In genomic region chr14:122190527-122190926, GRCm38 (mm10) we compare ENCODE assay signal across 18 mouse cellular contexts. TPM values are rescaled to one million over a fixed set of nuclear protein-coding genes. Genes with fewer than 3 reads are reported as not detected.
DNase-seq lines count a peak whose midpoint lies in the region; ATAC-seq and TF ChIP-seq lines count a peak whose summit lies in the region.
"Had no signal": no experiment of that assay in that cellular context is flagged by ENCODE, and none has a peak within 500 bp of the region (broad histone marks: within the 10 kb centered on the region; RNA-seq: fewer than 3 reads in every experiment).

No protein-coding gene starts in this region.

- H3K9me3 ChIP-seq in forebrain, embryonic 14.5 days (replicated peaks; ENCODE audit: control insufficient read depth, low read length): no peaks in the 10 kb centered on the region; the same call in 1 of the 2 replicates
- no peaks in the 10 kb centered on the region for H3K9me3 ChIP-seq in forebrain, embryonic 10.5 days
- H3K9me3 ChIP-seq in midbrain, embryonic 15.5 days: no peaks in the 10 kb centered on the region
- H3K9me3 ChIP-seq in midbrain, embryonic 10.5 days (replicated peaks): no peaks in the 10 kb centered on the region
- no peaks in the 10 kb centered on the region for H3K9me3 ChIP-seq in midbrain, embryonic 16.5 days (replicated peaks; ENCODE audit: control insufficient read depth, low read length, poor library complexity, severe bottlenecking)
- H3K9me3 ChIP-seq: embryonic facial prominence, embryonic 12.5 days; heart, embryonic 15.5 days; hindbrain, embryonic 15.5 days; intestine, embryonic 15.5 days; liver, embryonic 13.5 days had no signal

- TF ChIP-seq POLR2A in kidney, adult 2 months (IDR thresholded peaks at IDR 0.05; ENCODE audit: low read depth, low read length): no peak

- no peak for TF ChIP-seq CTCF in kidney, adult 2 months (conservative IDR thresholded peaks at IDR 0.05; ENCODE audit: insufficient read depth, insufficient read length, low read depth, low read length)

- H3K4me2 ChIP-seq in forebrain, embryonic 14.5 days (ENCODE audit: low read length): no peak overlapping the region
- no peak overlapping the region for H3K4me2 ChIP-seq in midbrain, embryonic 15.5 days
- H3K4me2 ChIP-seq in midbrain, embryonic 16.5 days (ENCODE audit: low read length): no peak overlapping the region
- H3K4me2 ChIP-seq: embryonic facial prominence, embryonic 12.5 days; heart, embryonic 15.5 days; hindbrain, embryonic 15.5 days; intestine, embryonic 15.5 days; limb, embryonic 13.5 days; liver, embryonic 13.5 days had no signal

- H3K27me3 ChIP-seq in forebrain, embryonic 14.5 days (replicated peaks; ENCODE audit: control insufficient read depth, insufficient read depth, low read length): no peaks in the 10 kb centered on the region
- no peaks in the 10 kb centered on the region for H3K27me3 ChIP-seq in forebrain, embryonic 10.5 days (ENCODE audit: poor library complexity, severe bottlenecking)
- H3K27me3 ChIP-seq in kidney, adult 2 months (replicated peaks; ENCODE audit: control insufficient read depth, insufficient read depth, low read length): no peaks in the 10 kb centered on the region
- H3K27me3 ChIP-seq in midbrain, embryonic 15.5 days (replicated peaks): no peaks in the 10 kb centered on the region
- H3K27me3 ChIP-seq in midbrain, embryonic 10.5 days (ENCODE audit: low read depth, poor library complexity, severe bottlenecking): no peaks in the 10 kb centered on the region
- no peaks in the 10 kb centered on the region for H3K27me3 ChIP-seq in midbrain, embryonic 16.5 days (ENCODE audit: control insufficient read depth, insufficient read depth, low read depth, low read length)
- H3K27me3 ChIP-seq: embryonic facial prominence, embryonic 12.5 days; heart, embryonic 15.5 days; hindbrain, embryonic 15.5 days; intestine, embryonic 15.5 days; liver, embryonic 13.5 days had no signal

- no peak overlapping the region for H3K27ac ChIP-seq in forebrain, embryonic 14.5 days (ENCODE audit: low read depth, low read length)
- no peak overlapping the region for H3K27ac ChIP-seq in forebrain, embryonic 10.5 days
- H3K27ac ChIP-seq in kidney, adult 2 months (ENCODE audit: insufficient read depth, low read depth, low read length): no peak overlapping the region
- H3K27ac ChIP-seq in midbrain, embryonic 15.5 days: no peak overlapping the region
- H3K27ac ChIP-seq in midbrain, embryonic 10.5 days (replicated peaks): no peak overlapping the region
- no peak overlapping the region for H3K27ac ChIP-seq in midbrain, embryonic 16.5 days (ENCODE audit: low read length)
- H3K27ac ChIP-seq: embryonic facial prominence, embryonic 12.5 days; heart, embryonic 15.5 days; hindbrain, embryonic 15.5 days; intestine, embryonic 15.5 days; left cerebral cortex, adult 2 months; limb, embryonic 13.5 days; liver, embryonic 13.5 days; macrophage; stomach, postnatal 0 days had no signal

- H3K9ac ChIP-seq in forebrain, embryonic 14.5 days (ENCODE audit: low read length): no peak overlapping the region
- no peak overlapping the region for H3K9ac ChIP-seq in midbrain, embryonic 15.5 days
- no peak overlapping the region for H3K9ac ChIP-seq in midbrain, embryonic 16.5 days (ENCODE audit: low read depth, low read length)
- H3K9ac ChIP-seq: embryonic facial prominence, embryonic 12.5 days; heart, embryonic 15.5 days; hindbrain, embryonic 15.5 days; intestine, embryonic 15.5 days; limb, embryonic 13.5 days; liver, embryonic 13.5 days had no signal

- H3K4me3 ChIP-seq in forebrain, embryonic 14.5 days (ENCODE audit: low read depth, low read length): no peak overlapping the region
- no peak overlapping the region for H3K4me3 ChIP-seq in forebrain, embryonic 10.5 days
- no peak overlapping the region for H3K4me3 ChIP-seq in kidney, adult 2 months (ENCODE audit: insufficient read depth, low read depth, low read length)
- no peak overlapping the region for H3K4me3 ChIP-seq in midbrain, embryonic 15.5 days
- no peak overlapping the region for H3K4me3 ChIP-seq in midbrain, embryonic 10.5 days
- H3K4me3 ChIP-seq in midbrain, embryonic 16.5 days (ENCODE audit: low read depth, low read length): no peak overlapping the region
- H3K4me3 ChIP-seq: embryonic facial prominence, embryonic 12.5 days; heart, embryonic 15.5 days; hindbrain, embryonic 15.5 days; intestine, embryonic 15.5 days; left cerebral cortex, adult 2 months; limb, embryonic 13.5 days; liver, embryonic 13.5 days had no signal

- WGBS in forebrain, embryonic 14.5 days: 22% methylated on average over 2 of the region's 2 CpGs
- WGBS in forebrain, embryonic 10.5 days: 26% methylated on average over 2 of the region's 2 CpGs
- WGBS in kidney, adult 2 months: 21% methylated on average over 2 of the region's 2 CpGs
- 26% methylated on average over 2 of the region's 2 CpGs for WGBS in midbrain, embryonic 15.5 days
- WGBS in midbrain, embryonic 10.5 days: 29% methylated on average over 2 of the region's 2 CpGs
- 20% methylated on average over 2 of the region's 2 CpGs for WGBS in midbrain, embryonic 16.5 days

- ATAC-seq in forebrain, embryonic 14.5 days: 0 out of 2 replicates have a peak, but pooled peaks have one; percentile 28
- 0 out of 2 replicates have a peak, but pooled peaks have one; percentile 14 for ATAC-seq in midbrain, embryonic 15.5 days (replicated peaks)
- peak; percentile 27; the same call in 1 of the 2 replicates for ATAC-seq in midbrain, embryonic 16.5 days
- ATAC-seq: lung, postnatal 0 days had no signal

- no peaks in the 10 kb centered on the region for H3K36me3 ChIP-seq in forebrain, embryonic 14.5 days (ENCODE audit: control insufficient read depth, insufficient read depth, low read length)
- H3K36me3 ChIP-seq in forebrain, embryonic 10.5 days (replicated peaks): no peaks in the 10 kb centered on the region
- no peaks in the 10 kb centered on the region for H3K36me3 ChIP-seq in kidney, adult 2 months (ENCODE audit: control insufficient read depth, insufficient read depth, low read length)
- no peaks in the 10 kb centered on the region for H3K36me3 ChIP-seq in midbrain, embryonic 15.5 days (replicated peaks)
- H3K36me3 ChIP-seq in midbrain, embryonic 10.5 days: no peaks in the 10 kb centered on the region
- H3K36me3 ChIP-seq in midbrain, embryonic 16.5 days (ENCODE audit: control insufficient read depth, insufficient read depth, low read length): no peaks in the 10 kb centered on the region
- H3K36me3 ChIP-seq: embryonic facial prominence, embryonic 12.5 days; heart, embryonic 15.5 days; hindbrain, embryonic 15.5 days; intestine, embryonic 15.5 days; limb, embryonic 13.5 days; liver, embryonic 13.5 days had no signal

- H3K4me1 ChIP-seq in forebrain, embryonic 14.5 days (ENCODE audit: control insufficient read depth, insufficient read depth, low read length): no peaks in the 10 kb centered on the region
- H3K4me1 ChIP-seq in forebrain, embryonic 10.5 days: peaks cover 5% of the 10 kb centered on the region
- H3K4me1 ChIP-seq in kidney, adult 2 months (ENCODE audit: control insufficient read depth, insufficient read depth, low read length): no peaks in the 10 kb centered on the region
- H3K4me1 ChIP-seq in midbrain, embryonic 15.5 days: no peaks in the 10 kb centered on the region
- H3K4me1 ChIP-seq in midbrain, embryonic 10.5 days: no peaks in the 10 kb centered on the region
- no peaks in the 10 kb centered on the region for H3K4me1 ChIP-seq in midbrain, embryonic 16.5 days (ENCODE audit: control insufficient read depth, insufficient read depth, low read length)
- H3K4me1 ChIP-seq: embryonic facial prominence, embryonic 12.5 days; heart, embryonic 15.5 days; hindbrain, embryonic 15.5 days; intestine, embryonic 15.5 days; liver, embryonic 13.5 days had no signal

- no peak for DNase-seq in forebrain, embryonic 14.5 days (ENCODE audit: low spot score)
- DNase-seq in forebrain, embryonic 10.5 days (ENCODE audit: extremely low spot score, low spot score): no peak
- DNase-seq in kidney, adult 2 months: peak; percentile 40
- DNase-seq in kidney, postnatal 25 days: no peak
- no peak for DNase-seq in midbrain, embryonic 10.5 days (ENCODE audit: low spot score)
- no peak for DNase-seq in heart, adult 18-20 months

RNA-seq across cellular contexts. Expression of gene Clybl, which starts 9.0 kb away (rescaled TPM):
- 16.0 and 18.9 TPM in 2 replicates for polyA plus RNA-seq in forebrain, embryonic 14.5 days (2014; fragmentation: Nextera tagmentation; extraction: Ambion mirVana)
- 29.1 and 35.3 TPM in 2 replicates for polyA plus RNA-seq in forebrain, embryonic 10.5 days (2016; fragmentation: Nextera tagmentation; extraction: Ambion mirVana)
- 62.1 and 66.7 TPM in 2 replicates for polyA plus RNA-seq in kidney, adult 2 months (2012; rRNA removed)
- polyA plus RNA-seq in midbrain, embryonic 15.5 days (2015; fragmentation: Nextera tagmentation; extraction: Ambion mirVana): 12.5 and 15.6 TPM in 2 replicates
- polyA plus RNA-seq in midbrain, embryonic 10.5 days (2016; fragmentation: Nextera tagmentation; extraction: Ambion mirVana): 27.5 and 29.1 TPM in 2 replicates
- polyA plus RNA-seq in midbrain, embryonic 16.5 days (2015; fragmentation: Nextera tagmentation; extraction: Ambion mirVana): 17.2 and 29.7 TPM in 2 replicates
- 100 to 1,000 TPM; 131 to 137 TPM for total RNA-seq in heart, adult 18-20 months (2021)
